Mouse (Mus musculus): Measurements from ENCODE around the gene Bmp2k.
A peak's percentile ranks its signal among the peaks of the same experiment; 100 is the strongest.

Bmp2k gene

DNA sequence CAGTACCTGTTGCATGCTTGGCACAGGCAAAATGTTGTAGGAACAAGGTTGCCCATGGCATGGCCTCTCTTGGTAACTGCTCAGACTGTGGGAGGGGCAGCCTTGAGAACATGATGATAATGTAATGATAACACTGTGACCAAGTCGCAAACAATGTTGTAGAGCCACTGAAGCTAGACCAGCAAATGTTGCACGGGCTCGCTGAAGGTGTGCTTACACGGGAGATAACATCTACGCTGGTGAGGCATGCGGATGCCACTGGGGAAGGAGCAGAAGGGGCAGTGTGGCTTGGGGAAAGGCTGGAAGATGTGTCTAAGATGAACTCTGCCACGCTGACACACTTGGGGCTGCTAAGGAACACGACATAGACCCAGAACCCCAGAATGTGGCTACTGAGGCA lies 102.5 kb downstream of the Bmp2k start:
- no peak for DNase-seq (ENCODE audit: low spot score)

DNA sequence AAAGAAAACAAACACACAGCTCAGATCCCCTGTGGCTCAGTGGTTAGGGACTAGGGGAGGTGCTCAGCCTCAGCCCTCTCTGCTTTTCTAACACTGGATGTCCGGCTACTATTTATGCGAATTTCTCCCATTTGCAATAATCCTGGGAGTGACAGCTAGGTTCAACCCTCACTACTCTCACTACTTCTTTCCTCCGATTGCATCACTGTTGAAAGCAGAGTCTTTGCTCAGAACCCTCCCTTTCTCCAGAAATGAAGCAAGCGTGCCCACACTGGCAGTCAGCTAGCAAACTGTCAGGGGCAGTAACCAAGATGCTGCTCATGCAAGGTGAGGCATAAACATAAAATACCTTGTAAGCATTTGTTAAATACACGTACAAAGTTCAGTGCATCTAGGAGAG lies 110.8 kb downstream of the Bmp2k start:
- DNase-seq (ENCODE audit: low spot score) = no peak

DNA sequence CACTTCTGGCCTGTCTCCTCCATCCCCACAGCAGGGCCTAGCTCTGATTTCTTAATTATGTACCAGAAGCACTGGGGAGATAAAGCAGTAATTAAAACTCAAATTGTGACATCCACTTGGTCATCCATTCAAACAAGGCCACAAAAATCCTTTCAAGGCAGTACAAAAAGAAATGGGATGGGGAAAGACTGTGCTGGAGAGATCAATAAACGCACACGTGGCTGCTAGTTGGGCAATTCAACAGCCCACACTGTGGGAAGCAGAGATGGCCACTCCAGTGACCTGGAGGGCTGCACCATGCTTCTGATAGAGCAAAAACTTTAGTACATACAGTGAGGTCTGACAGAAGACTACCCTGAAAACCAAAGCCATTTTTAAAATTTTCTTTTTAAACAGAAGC lies 112.6 kb downstream of the Bmp2k start:
- DNase-seq (ENCODE audit: low spot score) = no peak

DNA sequence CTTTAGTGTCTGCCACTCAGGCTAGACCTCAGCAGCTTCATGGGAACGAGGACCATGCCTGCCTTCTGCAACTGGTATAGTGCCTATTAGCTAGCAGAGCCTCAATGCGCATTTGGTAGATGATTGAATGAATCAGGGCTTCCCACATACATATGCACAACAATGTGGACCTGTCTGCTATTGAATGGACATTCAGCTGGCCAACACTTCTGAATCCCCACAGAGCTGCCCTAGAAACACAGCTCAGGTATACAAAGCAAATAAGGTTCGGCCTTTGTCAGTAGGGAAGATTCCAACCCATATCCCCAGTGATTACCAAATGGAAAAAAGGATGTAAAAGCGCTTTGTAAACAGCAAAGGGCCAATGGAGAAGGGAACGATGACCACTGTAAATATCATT lies 113.2 kb downstream of the Bmp2k start:
- DNase-seq (ENCODE audit: low spot score) = no peak

DNA sequence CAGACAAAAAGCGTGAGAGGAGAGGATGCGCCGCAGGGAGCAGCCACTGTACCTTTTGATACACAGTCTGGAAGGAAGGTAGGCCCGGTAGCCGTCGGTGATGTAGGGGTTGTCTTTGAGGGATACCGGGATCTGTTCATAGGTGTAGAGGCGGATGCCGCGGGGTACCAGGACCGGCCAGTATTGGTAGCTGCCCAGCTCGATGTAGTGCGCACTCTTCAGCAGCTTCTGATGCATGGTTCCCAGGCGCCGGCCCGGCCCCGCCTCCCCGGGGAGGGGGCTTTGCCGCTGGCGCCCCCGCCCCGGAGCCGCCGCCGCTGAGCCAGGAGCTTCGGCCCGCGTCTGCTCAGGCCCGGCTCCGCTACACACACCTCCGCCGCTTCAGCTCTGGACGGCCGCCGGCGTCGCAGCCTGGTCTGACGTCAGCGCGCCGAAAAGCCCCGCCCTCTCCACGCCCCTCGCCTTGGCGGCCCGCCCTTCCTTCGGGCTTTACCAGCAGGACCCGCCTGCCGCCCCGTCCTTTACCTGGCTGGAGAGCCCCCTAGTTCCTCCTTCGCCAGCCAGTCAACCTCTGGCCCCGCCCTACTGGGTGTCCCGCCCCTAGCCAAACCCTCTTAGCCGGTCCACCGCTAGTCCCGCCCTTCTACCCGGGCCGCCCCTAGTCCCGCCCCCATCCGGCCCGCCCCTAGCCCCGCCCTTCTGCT lies 113.9 kb downstream of the Bmp2k start, which contains the start of gene Paqr3:
Gene Paqr3 (minus strand): TSS at position 390 of the 704 bp plus-strand sequence.
- DNase-seq (ENCODE audit: low spot score) = peak; percentile 99

DNA sequence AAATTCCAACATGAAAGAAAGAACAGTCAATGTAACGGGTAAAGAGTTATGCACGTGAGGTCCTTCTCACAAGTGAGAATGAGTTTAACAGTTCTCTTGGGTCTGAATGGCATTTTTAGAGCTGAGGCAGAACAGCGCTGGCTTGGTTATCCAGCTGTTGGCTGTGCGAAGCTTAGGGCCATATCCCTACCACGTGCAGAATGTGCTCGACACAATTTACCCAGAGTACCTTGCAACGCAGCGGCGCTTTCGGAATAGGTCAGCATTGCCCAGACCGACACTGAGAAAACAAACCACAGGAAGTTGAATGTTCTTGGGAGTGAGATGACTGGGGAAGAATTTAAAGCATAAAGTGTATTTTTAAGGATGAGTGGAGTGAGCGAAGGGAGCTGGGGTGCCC lies 127.5 kb downstream of the Bmp2k start:
- DNase-seq (ENCODE audit: low spot score) = no peak

DNA sequence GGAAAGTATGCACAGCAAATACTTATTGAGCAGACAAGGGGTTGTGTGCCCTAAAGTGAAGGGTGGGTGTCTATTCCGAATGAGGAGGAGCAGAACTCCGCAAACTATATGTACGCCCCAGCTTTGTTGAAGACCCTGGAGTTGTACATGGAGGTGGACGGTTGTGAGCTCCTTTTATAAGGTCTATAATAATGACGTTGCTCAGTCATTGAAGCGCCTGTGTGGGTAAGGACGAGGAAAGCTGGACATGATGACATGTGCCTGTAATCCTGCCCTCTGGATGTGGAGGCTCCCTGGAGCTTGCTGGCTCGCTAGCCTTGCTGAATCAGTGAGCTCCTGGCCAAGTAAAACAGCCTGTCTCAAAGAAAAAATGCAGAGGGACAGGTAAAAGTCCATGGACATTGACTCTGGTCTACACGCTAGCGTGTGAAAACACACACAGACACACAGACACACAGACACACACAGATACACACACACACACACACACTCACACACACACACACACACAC lies 128.0 kb downstream of the Bmp2k start:
- no peak for DNase-seq (ENCODE audit: low spot score)

DNA sequence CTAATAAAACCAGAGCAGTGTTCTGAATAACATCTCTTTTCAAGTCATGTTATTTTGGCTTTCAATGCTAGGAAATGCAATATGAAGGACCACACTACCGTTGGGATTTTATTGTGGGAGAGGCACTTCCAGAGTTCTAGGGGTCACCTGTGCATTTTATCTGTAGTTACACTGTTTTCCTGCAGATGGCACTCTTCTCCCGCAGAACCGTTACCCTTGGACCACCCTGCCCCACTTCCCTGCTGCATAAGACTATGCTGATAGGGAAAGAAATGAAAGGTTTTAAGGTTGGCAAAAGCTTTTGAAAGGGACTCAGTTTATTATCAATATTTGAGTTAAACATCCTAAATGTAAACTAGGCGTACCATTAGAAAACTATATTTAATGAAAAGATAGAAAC lies 128.5 kb downstream of the Bmp2k start:
- DNase-seq (ENCODE audit: low spot score) = peak; percentile 46

DNA sequence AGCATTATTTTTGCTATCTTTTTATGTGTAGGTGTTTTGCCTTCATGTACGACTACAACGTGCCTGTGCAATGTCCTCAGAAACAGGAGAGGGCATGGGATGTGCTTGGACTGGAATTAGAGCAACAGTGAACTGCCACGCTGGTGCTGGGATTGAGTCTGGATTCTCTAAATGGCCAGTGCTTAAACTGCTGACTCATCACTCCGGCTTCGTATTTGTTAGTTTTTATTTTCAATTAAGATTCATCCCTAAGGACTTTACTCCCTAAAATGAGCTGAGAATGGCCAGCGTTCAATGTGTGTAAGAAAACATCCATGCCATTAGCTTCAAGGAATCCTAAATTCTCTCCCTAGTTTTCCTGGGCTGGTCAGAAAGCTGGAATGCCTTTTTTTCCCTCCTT lies 129.8 kb downstream of the Bmp2k start:
- no peak for DNase-seq (ENCODE audit: low spot score)

DNA sequence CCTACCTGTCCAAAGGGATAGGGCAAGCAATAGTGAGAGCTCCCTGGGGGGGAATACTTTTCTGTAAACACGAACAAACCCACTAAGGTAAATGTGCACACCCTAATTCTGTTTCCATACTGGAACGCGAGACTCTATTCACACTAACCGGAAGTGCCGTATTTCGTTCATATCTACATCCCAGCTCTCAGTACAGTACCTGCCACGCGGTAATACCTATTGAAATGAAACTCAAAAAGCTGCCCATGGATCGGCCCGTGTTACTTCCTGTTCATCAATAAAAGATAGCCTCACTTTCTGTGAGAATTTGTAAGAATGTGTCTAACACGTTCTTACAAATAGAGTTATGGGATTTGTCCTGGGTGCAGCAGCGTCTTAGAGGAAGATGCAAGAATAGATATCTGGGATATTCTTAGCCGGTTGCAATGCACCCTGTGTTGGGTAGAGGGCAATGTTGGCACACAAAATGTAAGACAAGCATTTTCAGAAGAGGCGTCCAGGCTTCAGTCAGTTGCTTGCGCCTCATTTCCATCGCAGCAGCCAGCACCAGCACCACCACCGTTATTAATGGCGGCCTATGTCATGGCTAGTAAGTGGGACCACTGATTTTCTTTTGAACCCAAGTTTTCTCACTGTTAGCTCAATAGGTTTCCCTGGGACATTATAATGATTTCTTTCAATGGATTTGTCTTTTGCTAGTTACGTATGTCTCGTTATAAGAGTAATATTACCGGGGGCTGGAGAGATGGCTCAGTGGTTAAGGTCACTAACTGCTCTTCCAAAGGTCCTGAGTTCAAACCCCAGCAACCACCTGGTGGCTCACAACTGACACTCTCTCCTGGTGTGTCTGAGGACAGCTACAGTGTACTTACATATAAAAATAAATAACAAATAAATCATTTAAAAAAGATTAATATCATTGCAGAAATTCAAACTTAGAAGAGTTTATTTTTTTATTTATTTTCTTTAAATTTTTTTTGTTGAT lies 131.0 kb downstream of the Bmp2k start:
- DNase-seq (ENCODE audit: low spot score) = peak; percentile 35

DNA sequence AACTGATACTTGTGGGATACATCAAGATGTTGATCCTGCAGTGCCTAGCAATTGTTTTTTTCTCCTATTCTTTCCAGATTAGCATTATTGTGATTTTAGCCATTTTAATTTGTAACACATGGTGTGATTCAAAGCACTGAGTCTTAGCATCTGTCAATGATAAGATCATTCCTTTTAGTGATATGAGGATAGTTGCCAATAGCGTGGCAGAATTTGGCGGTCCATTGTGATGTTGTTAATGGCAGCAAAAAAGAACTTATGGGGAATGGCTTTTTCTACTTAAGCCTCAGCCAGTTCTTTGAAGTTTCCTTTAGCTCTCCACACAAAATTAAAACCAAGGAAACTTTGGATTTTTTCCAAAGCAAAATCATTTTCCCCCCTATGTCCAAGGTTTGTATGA lies 132.1 kb downstream of the Bmp2k start:
- DNase-seq (ENCODE audit: low spot score) = no peak

DNA sequence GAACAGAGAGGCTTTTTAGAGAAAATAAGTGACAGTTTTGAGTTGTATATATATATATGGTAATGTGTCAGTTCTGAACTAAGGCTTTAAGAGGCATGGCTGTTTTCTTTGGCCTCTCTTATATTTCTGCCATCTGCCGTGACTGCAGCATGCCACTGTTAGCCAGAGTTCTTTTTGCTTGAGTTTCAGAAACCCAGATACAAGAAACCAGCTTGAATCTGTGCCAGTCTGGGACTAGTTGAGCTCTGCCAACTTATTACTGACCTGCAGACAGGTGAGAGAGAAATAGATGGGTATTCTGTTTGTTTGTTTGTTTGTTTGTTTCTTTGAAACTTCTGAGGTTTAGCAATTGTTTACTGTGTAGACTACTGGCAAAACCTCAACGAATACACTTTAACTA lies 137.8 kb downstream of the Bmp2k start:
- no peak for DNase-seq (ENCODE audit: low spot score)
